Mouse (Mus musculus): ENCODE data around the gene Bbox1.

Bbox1 gene

DNA sequence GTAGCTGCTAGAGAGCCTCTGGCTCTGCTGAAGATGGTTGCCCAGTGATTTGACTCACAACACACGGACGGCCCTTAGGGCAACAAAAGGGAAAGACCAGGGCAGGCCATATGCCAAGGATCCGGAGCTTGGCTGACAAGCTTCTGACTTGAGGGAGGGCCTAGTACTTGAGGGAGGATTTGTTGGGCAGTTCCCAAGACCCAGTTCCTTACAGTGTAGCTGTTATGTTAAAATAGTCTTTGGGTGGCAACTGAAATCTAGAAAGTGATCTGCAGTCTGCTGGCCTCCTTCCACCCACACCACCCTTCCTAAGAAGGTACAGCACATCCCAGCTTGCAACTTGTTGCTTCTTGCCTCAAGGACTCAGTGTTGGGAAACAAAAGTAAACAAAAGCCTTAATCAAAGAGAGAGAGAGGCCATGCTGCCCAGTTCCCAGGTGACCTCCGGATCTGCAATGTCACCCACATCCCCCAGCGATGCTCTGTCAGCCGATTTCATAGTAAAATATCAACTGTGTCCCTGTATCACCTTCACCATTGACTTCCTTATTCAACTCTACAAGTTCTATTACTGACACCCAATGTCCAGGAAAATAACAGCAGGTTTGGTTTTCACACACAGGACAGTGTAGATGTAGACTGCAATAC lies at the start of gene Bbox1:
Gene Bbox1 (minus strand): TSS at position 52 of the 647 bp plus-strand sequence.
- no peak for DNase-seq (ENCODE audit: low read depth, low spot score)

DNA sequence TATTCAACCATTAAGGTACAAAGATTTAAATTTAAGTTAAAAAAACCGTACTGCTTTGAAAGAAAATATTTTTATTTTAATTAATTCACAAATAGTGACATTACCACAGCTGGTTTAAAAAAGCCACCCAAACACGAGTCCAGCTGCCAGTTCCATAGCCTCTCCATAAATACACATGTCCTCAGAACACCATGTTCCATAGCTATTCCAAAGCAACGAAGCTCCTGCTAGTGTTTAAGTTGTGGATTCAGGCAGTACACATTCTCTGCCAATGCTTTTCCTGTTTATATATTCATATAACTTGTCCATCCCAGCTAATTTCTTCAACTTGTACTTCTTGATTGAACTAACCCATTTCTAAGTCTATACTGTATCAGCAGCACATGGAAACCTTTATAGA lies 49.5 kb upstream of the Bbox1 start:
- no peak for DNase-seq (ENCODE audit: low read depth, low spot score)

DNA sequence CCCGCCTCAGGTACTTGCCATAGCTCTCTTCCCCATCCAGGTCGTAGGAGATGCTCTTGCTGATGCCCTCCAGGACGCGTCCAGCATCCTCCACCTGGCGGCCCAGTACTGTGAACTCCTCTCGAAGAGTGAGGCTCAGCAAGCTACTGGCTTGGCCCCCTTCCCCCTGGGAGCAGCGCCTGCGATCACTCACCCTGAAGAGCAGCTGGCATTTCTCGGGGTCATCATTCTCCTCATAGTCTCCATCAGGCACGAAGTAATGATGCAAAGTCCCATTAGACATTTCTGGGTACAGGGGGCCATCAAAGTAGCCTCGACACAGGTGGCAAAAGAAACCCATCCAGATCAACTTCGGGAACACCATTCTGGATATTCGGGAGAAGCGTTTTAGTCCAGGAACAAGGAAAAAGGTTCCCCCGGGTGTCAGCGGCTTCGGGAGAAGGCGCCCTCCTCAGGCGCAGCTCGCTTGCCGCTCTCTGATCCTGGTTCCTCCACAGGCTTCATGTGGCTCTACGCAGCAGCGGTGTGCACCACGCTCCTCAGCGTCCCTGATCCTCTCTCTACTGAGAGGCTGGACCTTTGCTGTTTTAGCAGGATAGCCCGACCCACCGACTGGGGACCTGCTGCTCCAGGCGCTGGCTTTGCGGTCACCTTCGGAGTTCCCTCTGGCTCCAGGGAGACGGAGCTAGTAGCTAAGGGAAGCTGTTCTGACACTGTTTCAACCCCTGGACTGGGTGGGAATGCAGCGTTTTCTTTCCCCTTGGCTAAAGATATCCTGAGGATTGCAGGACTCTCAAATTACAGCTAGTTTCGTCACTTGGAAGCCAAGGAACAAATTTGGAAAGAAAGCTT lies 48.3 kb upstream of the Bbox1 start, which contains the start of gene Fibin:
Gene Fibin (minus strand): TSS at position 752 of the 852 bp plus-strand sequence.
- DNase-seq (ENCODE audit: low read depth, low spot score), result peak; percentile 35

DNA sequence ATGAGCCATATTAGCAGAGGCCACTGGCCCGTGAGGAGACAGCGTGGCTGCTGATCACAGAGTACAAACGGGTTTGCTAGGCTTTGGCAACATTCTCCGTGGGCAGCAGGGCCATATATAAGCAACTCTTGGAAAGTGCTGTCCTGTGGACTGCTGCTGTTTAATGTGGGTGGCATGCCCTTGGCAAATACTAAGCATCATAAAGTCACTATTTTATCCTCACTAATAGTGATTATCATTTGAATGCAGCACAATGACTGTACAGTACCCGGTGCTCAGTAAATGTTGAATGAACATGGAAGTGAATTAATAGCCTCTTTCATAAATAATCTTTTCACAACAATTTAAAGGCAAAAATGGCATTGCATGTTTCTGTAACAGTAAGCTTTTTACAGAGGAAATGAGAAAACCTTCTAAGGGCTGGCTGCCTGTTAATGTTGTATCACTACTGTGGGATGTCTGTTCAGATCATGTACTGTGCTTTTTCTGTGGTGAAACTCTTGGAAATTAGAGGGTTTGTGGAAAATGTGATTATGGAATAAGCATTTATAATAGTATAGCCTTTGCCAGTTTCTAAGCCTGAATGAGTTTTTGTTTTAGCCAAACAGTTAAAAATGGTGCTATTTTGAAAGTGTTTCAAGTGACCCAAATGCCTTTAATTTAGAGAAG lies 39.1 kb upstream of the Bbox1 start:
- no peak for DNase-seq (ENCODE audit: low read depth, low spot score)

DNA sequence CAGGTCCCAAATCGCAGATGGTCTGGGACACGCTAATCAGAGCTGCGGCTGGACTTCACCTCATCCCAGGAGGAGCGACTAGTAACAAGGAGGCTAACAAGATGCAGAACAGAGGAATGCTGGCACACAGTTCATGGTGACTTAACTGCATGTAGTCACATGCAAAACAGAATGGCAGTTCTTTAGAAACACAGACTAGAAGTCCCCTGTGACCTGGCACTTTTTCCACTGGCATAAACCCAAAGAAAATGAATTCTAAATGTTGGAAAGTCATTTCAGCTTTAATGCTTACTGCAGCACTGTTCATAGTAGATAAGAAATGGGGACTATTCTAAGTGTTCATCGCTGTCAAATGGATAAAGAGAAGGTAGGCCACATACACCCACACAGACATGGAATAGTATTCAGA lies 37.5 kb upstream of the Bbox1 start:
- no peak for DNase-seq (ENCODE audit: low read depth, low spot score)

DNA sequence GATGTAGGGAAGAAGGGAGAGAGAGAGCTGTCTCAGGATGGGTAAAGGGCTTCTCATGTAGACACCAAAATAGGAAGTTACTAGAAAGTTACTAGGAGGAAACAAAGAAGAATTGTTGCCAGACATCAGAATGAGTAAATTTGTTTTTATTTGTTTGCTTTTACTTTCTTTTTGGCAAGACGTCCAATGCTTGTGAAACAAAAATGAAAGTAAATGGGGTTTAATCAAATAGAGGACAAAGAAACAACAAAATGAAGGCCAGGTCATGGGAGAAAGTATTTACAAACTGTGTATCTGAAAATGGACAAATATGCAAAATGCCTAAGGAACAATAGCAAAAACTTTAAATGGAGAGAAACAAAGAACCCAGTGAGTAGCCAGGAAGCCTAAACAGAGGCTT lies 37.0 kb upstream of the Bbox1 start:
- DNase-seq (ENCODE audit: low read depth, low spot score), result no peak

DNA sequence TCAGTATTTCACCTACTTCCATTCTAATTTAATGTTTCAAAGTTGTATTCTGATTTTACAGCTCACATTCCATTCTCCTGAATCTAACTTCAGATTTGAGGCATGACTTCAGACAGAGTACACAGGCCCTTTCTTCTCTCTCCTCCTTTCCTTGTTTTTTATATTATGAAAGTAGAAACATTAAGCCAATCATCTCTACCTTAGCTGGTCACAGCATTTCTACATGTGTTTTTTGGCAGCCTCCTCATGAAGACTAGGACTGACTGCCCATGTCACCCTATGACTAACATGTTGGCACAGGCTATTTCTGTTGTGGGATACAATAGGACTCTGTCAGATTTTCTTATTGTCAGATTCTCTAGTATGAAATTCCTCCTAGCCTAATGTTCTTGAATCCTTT lies 14.6 kb upstream of the Bbox1 start:
- no peak for DNase-seq (ENCODE audit: low read depth, low spot score)

DNA sequence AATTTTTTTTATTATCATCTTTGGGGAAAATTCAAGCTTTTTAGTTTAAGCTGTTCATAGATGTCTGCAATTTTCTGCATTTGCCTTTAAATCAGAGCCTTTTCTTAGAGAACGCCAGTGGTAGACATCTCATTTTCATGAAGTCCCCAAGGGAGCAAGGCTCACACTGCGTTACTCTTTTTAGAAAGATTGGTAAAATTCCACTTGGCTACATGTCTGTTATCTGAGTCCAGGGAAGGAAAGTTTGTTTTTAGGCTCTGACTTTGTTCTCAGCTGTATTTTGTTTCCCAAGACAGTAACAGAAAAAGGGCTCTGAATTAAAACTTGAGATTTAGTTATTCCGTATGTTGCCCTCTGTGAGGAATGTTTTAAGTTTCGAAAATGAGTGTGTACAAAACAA lies 5.6 kb upstream of the Bbox1 start:
- no peak for DNase-seq (ENCODE audit: low read depth, low spot score)

DNA sequence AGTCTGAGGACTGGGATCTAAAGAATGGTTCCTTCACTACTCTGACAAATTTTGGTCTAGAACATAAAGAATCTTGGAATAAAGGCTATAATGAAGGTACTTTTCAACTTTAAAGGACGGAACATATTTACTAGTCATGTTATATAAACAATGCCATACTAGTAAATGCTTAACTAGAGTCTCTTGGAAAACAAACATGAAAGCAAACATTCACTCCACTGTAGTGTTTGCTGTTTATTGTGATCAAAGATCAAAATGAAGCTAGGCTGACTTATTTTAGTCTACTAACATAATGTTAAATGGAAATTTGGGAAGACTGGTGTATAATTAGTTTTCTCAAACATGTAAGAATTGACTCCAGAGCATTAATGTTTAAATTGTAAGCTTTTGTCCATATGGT lies 4.9 kb upstream of the Bbox1 start:
- no peak for DNase-seq (ENCODE audit: low read depth, low spot score)

DNA sequence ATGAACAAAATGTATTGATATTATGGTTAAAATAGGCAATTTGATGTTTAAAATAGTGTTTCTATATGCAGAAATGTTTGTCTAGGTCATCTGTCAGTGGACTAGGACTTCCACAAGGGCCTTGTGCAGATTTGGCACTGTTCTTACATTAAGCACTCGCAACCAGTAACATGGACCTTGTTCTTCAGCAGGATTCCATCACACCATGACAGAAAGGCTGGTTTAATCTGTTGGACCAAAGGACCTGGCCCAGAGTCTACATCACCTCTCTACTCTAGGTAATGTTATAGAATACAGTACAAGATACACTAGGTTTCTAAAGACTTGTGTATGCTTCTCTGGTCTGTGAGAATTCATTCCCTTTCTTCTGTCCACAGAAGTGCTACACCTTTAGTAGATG lies 4.4 kb upstream of the Bbox1 start:
- DNase-seq (ENCODE audit: low read depth, low spot score), result no peak

DNA sequence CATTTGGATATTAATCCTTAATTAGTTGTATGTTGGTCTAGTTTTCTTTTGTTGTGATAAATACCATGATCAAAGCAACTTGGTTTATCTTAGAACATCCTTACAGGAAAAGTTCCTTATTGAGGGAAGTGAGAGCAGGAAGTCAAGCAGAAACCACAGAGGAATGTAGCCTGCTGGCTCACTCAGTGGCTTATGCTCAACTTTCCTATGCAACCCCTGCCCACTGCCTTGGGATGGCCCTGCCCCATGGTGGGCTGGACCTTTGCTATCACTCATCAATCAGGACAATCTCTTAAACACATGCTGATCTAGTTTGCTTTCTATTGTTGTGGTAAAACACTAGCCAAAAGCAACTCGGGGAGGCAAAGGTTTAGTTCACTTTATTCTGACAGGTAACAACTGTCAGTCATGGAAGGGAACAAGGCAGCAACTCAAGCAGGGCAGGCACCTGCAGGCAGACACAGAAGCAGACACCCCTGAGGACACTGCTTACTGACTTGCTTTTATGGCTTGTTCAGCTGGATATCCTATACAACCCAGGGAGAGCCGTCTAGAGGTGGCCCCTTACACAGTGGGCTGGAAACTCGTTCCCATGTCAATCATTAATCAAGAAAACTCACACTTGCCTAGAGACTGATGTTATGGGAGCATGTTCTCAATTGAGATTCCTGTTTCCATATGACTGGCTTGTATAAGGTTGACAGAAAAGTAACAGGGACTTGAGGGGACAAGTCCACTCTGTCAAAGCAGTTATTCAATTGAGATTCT lies 1.9 kb upstream of the Bbox1 start:
- no peak for DNase-seq (ENCODE audit: low read depth, low spot score)

DNA sequence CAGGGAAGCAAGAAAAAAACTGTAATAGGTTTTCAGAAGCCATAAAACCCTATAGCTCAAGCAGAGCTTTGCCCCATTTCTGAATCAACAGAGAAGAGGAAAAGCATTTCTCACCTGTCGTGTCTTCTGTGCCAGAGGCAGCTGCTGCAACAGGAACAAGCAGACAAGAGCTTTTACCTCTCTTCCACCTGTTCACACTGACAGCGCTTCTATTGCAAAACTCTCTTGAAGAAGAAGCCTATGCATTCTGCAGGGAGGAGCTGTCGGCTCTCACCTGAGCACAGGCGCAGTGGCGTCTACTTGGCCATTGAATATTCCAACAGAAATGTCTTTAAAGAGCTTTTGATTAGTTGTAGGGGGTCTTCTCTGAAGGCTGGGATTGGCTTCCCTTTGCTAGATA lies 286 bp downstream of the Bbox1 start:
- DNase-seq (ENCODE audit: low read depth, low spot score), result no peak

DNA sequence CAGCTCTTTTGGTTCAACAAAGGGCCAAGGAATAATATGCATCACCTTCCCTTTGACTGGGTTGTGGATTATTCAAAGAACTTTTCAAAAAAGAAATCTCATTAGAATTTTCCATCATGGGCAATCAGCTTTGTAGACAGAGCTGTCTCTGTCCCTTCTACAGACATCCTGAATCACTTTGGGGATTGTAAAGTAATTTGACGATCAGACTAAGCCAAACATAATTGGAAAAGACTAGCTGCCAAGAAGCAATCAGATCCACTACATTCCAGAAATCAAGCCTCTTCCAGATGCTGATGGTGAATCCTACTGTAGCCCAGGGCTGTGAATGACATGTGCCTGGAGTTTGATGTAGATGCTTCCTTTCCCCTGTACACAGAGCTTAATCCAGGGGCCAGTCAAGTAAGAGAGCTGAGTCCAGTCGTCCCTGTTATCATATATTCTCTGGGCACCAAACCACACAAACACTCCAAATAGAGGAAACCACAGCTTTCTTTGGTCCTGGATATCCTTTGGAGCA lies 995 bp downstream of the Bbox1 start:
- DNase-seq (ENCODE audit: low read depth, low spot score), result no peak

DNA sequence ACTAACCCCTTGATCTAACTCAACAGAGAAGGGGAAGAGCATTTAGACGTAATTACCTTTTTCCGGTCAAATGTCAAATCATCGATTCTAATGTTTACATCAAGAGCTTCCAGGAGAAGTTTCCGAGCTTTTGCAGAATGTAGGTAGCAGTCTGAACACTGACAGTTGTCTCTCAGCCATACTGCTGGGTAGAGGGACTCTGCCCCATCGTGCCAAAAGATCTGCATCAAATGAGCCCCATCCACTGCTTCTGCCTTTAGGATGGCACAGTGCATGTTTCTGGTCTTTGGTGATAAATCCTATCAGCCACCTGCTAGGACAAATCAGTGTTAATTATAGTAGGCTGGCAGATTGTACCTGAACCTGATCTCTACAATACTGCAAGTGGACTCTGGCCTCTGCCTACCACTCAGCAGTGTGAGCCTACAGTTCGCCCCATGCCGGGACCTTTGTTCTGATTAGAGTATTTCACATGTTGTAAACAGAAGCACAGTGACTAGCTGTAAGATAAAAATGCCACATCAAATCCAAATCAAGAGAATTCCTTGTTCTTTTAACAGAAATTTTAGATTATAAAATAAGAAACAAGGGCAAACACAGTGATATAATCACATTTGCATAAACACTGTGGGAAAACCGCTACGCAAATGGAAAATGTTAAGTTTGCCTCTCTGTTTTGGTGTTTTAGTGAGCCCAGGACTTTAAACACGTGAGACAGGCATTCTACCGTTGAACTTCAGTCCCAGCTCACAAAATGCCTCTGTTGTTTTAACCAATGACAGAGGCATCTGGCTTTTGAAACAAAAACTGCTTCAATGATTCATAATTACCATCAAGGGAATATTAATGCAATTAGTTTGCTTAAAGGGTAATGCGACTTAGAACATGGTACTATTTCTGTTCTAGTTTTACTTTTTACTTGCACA lies 8.7 kb downstream of the Bbox1 start:
- no peak for DNase-seq (ENCODE audit: low read depth, low spot score)

DNA sequence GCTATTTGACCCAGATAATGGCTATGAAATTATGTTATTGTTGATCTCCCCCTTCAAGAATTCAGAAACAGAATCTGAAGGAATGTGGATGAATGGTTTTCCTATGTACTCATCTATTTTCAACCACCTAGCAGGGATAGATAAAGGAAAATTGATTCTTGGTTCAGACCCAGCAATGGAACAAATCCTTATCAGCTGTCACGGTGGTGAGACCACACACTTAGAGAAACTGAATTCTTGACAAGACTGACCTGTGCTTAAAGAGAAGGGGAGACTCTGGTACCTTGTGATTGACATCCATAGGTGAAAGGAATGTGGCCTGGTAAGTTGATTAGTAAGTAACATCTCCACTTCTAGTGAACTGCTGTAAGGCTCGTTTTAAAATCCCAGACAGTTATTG lies 12.1 kb downstream of the Bbox1 start:
- DNase-seq (ENCODE audit: low read depth, low spot score), result no peak

DNA sequence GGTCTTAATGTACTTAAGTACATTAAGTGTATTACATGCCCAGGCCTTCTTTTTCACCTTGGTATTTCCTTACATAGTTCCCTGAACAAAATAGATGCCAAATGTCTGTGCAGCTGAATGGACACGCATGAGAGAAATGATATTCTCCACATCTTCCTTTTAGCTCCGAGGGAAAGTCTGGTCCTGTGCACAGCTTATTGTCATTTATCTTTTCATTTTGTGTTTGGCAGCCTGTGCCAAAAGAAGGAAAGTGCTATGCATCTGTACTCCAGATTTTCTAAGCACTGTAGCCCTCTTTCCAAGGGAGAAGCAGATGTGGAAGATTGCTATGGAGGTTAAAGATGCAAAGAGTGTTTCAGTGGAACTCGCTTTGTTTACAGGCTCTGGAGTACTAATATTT lies 13.0 kb downstream of the Bbox1 start:
- no peak for DNase-seq (ENCODE audit: low read depth, low spot score)

DNA sequence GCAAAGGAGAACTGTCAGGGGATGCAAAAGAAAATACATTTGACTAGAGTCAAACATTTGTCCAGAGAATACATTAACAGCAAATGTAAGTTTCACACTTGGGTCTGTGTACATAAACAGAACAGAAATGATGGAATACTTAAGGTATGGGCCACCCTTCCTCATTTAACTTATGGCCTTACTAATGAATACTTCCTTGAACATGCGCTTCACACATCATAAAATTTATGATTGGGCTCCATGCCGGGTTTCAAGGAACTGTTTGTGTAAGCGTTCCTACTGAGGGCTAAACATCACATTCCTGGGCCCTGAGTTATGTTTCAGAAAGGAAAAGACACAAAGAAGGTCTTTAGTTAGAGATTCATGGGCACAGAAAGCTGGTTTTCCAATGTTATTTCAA lies 19.4 kb downstream of the Bbox1 start:
- DNase-seq (ENCODE audit: low read depth, low spot score), result no peak

DNA sequence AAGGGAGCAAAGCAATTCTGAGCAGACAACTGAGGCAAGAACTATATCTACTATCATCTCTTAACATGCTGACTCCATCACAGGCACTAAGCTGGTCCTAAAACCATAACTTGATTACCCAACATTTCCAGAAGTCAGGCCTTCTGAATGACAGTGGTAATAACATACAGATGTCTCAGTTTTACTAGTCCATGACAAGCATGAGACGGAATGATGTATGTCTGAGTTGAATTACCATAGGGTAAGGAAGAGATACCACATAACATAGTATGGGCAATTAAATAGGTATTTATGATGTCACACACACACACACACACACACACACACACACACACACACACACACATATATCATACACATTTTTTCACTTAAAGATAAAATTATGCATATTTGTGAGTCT lies 26.4 kb downstream of the Bbox1 start:
- DNase-seq (ENCODE audit: low read depth, low spot score), result no peak

DNA sequence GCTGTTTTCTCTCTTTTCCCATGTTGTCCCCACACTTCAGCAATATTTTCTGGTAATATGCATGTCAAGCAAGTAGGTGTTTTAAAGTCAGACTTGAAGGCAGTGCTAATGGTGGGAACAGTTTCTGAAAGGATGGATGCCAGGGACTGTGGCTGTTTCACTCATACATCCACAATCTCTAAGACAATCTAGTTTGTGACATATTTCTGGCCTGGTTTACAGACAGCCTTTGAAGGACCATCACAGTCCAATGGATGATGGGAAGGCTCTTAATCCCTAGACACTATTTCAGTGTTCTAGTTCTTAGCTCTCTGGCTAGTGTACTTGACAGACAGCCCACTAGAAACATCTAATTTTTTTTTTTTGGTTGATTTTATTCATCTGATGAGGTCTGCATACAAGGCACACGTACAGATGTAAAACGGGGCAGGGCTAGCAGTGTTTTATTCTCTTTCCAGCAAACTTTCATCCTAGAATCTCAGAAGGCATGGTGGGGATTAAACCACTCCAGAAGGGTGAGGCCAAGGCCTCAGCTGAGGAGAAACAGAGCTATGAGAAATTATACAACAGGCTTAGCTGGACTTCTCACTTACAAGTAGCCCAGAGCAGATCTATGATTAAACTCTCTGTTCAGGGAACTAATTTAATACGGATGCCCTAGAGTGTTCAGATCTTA lies 28.4 kb downstream of the Bbox1 start:
- DNase-seq (ENCODE audit: low read depth, low spot score), result no peak

DNA sequence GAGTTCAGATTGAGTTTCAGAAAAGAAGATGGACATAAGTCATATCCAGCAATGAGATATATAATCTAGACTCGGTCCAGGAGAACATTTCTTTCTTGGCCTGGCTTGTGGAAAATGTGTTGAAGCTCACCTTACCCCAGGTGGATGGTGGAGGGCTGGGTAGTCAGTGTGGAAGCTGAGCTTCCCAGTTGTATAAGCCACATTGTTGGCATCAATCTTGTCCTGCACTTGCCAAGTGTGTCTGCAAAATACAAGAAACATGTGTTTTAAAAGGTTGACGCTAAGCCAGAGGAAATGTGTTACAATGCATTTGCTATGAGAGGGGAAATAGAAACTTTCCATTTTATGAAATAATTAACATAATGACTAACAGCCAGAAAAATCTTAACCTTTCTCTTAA lies 38.9 kb downstream of the Bbox1 start:
- no peak for DNase-seq (ENCODE audit: low read depth, low spot score)
